Mouse (Mus musculus) MEL (cell line): Measurements from ENCODE around the gene Ffar1.

Source experiments
- CTCF ChIP-seq, 3 experiments: IDR thresholded peaks in 2 of 3; conservative IDR thresholded peaks in 1 of 3; 2 replicates each; pipeline ENCODE4 v1.5.1; 2011 to 2012; ENCODE audit warnings: low read length in 3 of 3, low read depth in 2 of 3, mild to moderate bottlenecking in 2 of 3, improper control_type of control experiment in 1 of 3, inconsistent platforms in 1 of 3, mixed read lengths in 1 of 3, moderate library complexity in 1 of 3; ENCODE audit not compliant: control insufficient read depth in 1 of 3, insufficient read depth in 1 of 3, poor library complexity in 1 of 3, severe bottlenecking in 1 of 3
- EP300 ChIP-seq, 2 experiments: IDR thresholded peaks; 2 replicates each; pipeline ENCODE4 v1.6.1; 2011; ENCODE audit warnings: improper control_type of control experiment in 2 of 2, low read length in 2 of 2, low read depth in 1 of 2, mild to moderate bottlenecking in 1 of 2
- ETS1 ChIP-seq: IDR thresholded peaks from 2 replicates; pipeline ENCODE4 v1.6.1; 2012; ENCODE audit warnings: low read depth, mild to moderate bottlenecking, inconsistent platforms, low read length, improper control_type of control experiment, moderate library complexity
- HCFC1 ChIP-seq: IDR thresholded peaks from 2 replicates; pipeline ENCODE4 v1.6.1; 2012; ENCODE audit warnings: low read depth, mild to moderate bottlenecking, inconsistent platforms, low read length, improper control_type of control experiment, moderate library complexity
- JUND ChIP-seq: IDR thresholded peaks from 2 replicates; pipeline ENCODE4 v1.6.1; 2011; ENCODE audit warnings: low read depth, mild to moderate bottlenecking, improper control_type of control experiment, low read length
- POLR2A ChIP-seq, 2 experiments: IDR thresholded peaks; 2 replicates each; pipeline ENCODE4 v1.6.1; 2011 to 2012; ENCODE audit warnings: low read length in 2 of 2, mild to moderate bottlenecking in 2 of 2, control low read depth in 1 of 2, improper control_type of control experiment in 1 of 2, low read depth in 1 of 2, moderate library complexity in 1 of 2; ENCODE audit not compliant: control insufficient read depth in 1 of 2, insufficient read depth in 1 of 2, poor library complexity in 1 of 2

GRCm38 (mm10) chr7:30890681-30891080 is 29.3 kb upstream of the Ffar1 start:
- TF ChIP-seq HCFC1 = no peak
- TF ChIP-seq POLR2A (IDR thresholded peaks at IDR 0.05; ENCODE audit: control insufficient read depth in 1 of 2, insufficient read depth in 1 of 2, low read depth in 1 of 2, low read length in 2 of 2, poor library complexity in 1 of 2) = no peak
- TF ChIP-seq CTCF (IDR thresholded peaks at IDR 0.05 in 2 of 3, conservative IDR thresholded peaks at IDR 0.05 in 1 of 3; ENCODE audit: control insufficient read depth in 1 of 3, insufficient read depth in 1 of 3, low read depth in 2 of 3, low read length in 3 of 3, poor library complexity in 1 of 3, severe bottlenecking in 1 of 3) = no peak
- no peak for TF ChIP-seq ETS1
- no peak for TF ChIP-seq JUND
- no peak for TF ChIP-seq EP300 (IDR thresholded peaks at IDR 0.05; ENCODE audit: low read depth in 1 of 2, low read length in 2 of 2)
